11 mouse cellular contexts compared by ENCODE assay signal in genomic region chr15:87201055-87201454, GRCm38 (mm10).
DNase-seq lines count a peak whose midpoint lies in the region; ATAC-seq lines count a peak whose summit lies in the region.
"Had no signal": no experiment of that assay in that cellular context is flagged by ENCODE, and none has a peak within 500 bp of the region (broad histone marks: within the 10 kb centered on the region; RNA-seq: fewer than 3 reads in every experiment).

No protein-coding gene starts in this region.

- peak; percentile 48 to 73 for DNase-seq in cerebellum, postnatal 25 days
- DNase-seq in midbrain, embryonic 14.5 days = peak; percentile 37
- DNase-seq in right cerebral cortex, postnatal 4 days = no peak
- DNase-seq in left cerebral cortex, adult 18-20 months (ENCODE audit: low spot score in 2 of 2) = no peak
- no peak for DNase-seq in layer of hippocampus, adult 9-10 months (ENCODE audit: low spot score)
- DNase-seq: kidney, postnatal 10 days; lung, postnatal 14 days had no signal

- peaks cover 24% of the 10 kb centered on the region for H3K4me1 ChIP-seq in midbrain, embryonic 13.5 days (replicated peaks)
- peaks cover 6% of the 10 kb centered on the region; the same call in 1 of the 2 replicates for H3K4me1 ChIP-seq in midbrain, embryonic 15.5 days
- H3K4me1 ChIP-seq in forebrain, embryonic 13.5 days = peaks cover 21% of the 10 kb centered on the region
- H3K4me1 ChIP-seq in midbrain, embryonic 14.5 days (ENCODE audit: control insufficient read depth, insufficient read depth, low read length) = peaks cover 19% of the 10 kb centered on the region

- H3K36me3 ChIP-seq in midbrain, embryonic 13.5 days = no peaks in the 10 kb centered on the region
- H3K36me3 ChIP-seq in midbrain, embryonic 15.5 days (replicated peaks) = no peaks in the 10 kb centered on the region
- no peaks in the 10 kb centered on the region for H3K36me3 ChIP-seq in forebrain, embryonic 13.5 days (ENCODE audit: poor library complexity, severe bottlenecking)
- H3K36me3 ChIP-seq in midbrain, embryonic 14.5 days (ENCODE audit: control insufficient read depth, insufficient read depth, low read length) = no peaks in the 10 kb centered on the region

- no peak overlapping the region for H3K27ac ChIP-seq in midbrain, embryonic 13.5 days
- H3K27ac ChIP-seq in midbrain, embryonic 15.5 days = no peak overlapping the region
- H3K27ac ChIP-seq in forebrain, embryonic 13.5 days = peak overlapping the region; percentile 71; the same call in 1 of the 2 replicates
- no peak overlapping the region for H3K27ac ChIP-seq in midbrain, embryonic 14.5 days (replicated peaks; ENCODE audit: low read depth, low read length)
- H3K27ac ChIP-seq: liver, embryonic 14.5 days had no signal

- no peak overlapping the region for H3K9ac ChIP-seq in midbrain, embryonic 13.5 days (replicated peaks)
- H3K9ac ChIP-seq in midbrain, embryonic 15.5 days = no peak overlapping the region
- H3K9ac ChIP-seq in forebrain, embryonic 13.5 days = no peak overlapping the region
- H3K9ac ChIP-seq in midbrain, embryonic 14.5 days (replicated peaks; ENCODE audit: low read length) = no peak overlapping the region
- H3K9ac ChIP-seq: liver, embryonic 14.5 days had no signal

- peak; percentile 34; the same call in 1 of the 2 replicates for ATAC-seq in midbrain, embryonic 13.5 days
- no peak for ATAC-seq in midbrain, embryonic 15.5 days (replicated peaks)
- peak; percentile 33; the same call in 1 of the 2 replicates for ATAC-seq in forebrain, embryonic 13.5 days
- no peak for ATAC-seq in midbrain, embryonic 14.5 days (ENCODE audit: low FRiP score, low TSS enrichment)

- no peak overlapping the region for H3K4me3 ChIP-seq in midbrain, embryonic 13.5 days (replicated peaks)
- H3K4me3 ChIP-seq in midbrain, embryonic 15.5 days = no peak overlapping the region
- no peak overlapping the region for H3K4me3 ChIP-seq in forebrain, embryonic 13.5 days
- H3K4me3 ChIP-seq in midbrain, embryonic 14.5 days (replicated peaks; ENCODE audit: low read depth, low read length) = no peak overlapping the region

- WGBS in midbrain, embryonic 13.5 days = 31% methylated on average over 7 of the region's 7 CpGs
- 41% methylated on average over 7 of the region's 7 CpGs for WGBS in midbrain, embryonic 15.5 days
- WGBS in forebrain, embryonic 13.5 days = 25% methylated on average over 7 of the region's 7 CpGs
- WGBS in midbrain, embryonic 14.5 days = 30% methylated on average over 7 of the region's 7 CpGs

- no peaks in the 10 kb centered on the region for H3K9me3 ChIP-seq in midbrain, embryonic 13.5 days
- H3K9me3 ChIP-seq in midbrain, embryonic 15.5 days = no peaks in the 10 kb centered on the region
- no peaks in the 10 kb centered on the region for H3K9me3 ChIP-seq in forebrain, embryonic 13.5 days (replicated peaks)
- H3K9me3 ChIP-seq in midbrain, embryonic 14.5 days (ENCODE audit: control insufficient read depth, low read length) = no peaks in the 10 kb centered on the region

- H3K4me2 ChIP-seq in midbrain, embryonic 13.5 days (replicated peaks) = no peak overlapping the region
- H3K4me2 ChIP-seq in midbrain, embryonic 15.5 days = no peak overlapping the region
- 0 out of 2 replicates have a peak overlapping the region, but pooled peaks have one; percentile 3 for H3K4me2 ChIP-seq in forebrain, embryonic 13.5 days
- no peak overlapping the region for H3K4me2 ChIP-seq in midbrain, embryonic 14.5 days (ENCODE audit: low read length)

- H3K27me3 ChIP-seq in midbrain, embryonic 13.5 days = no peaks in the 10 kb centered on the region
- H3K27me3 ChIP-seq in midbrain, embryonic 15.5 days (replicated peaks) = no peaks in the 10 kb centered on the region
- H3K27me3 ChIP-seq in forebrain, embryonic 13.5 days = no peaks in the 10 kb centered on the region
- H3K27me3 ChIP-seq in midbrain, embryonic 14.5 days (ENCODE audit: control insufficient read depth, insufficient read depth, low read length) = no peaks in the 10 kb centered on the region

Comparison
In these comparisons a context has a peak if more than half of its experiments do, and no peak if none do; other contexts are left out.
1. ATAC-seq: peak in midbrain, embryonic 13.5 days (single experiment) and forebrain, embryonic 13.5 days (single experiment); none in midbrain, embryonic 15.5 days (single experiment) and midbrain, embryonic 14.5 days (single experiment).
2. DNase-seq: peak in cerebellum, postnatal 25 days (2 of 2) and midbrain, embryonic 14.5 days (single experiment); none in right cerebral cortex, postnatal 4 days (single experiment), left cerebral cortex, adult 18-20 months (0 of 2) and layer of hippocampus, adult 9-10 months (single experiment).